Mouse (Mus musculus) hematopoietic stem cell, adult 5-6 weeks (primary cell): ENCODE measurements around the gene Clstn3. TPM values are rescaled to one million over a fixed set of nuclear protein-coding genes. Genes with fewer than 3 reads are reported as not detected.
A peak's percentile ranks its signal among the peaks of the same experiment; 100 is the strongest.
"Not testable (repeated sequence)": the region's sequence is repeated elsewhere in the genome, so short reads cannot be mapped to it uniquely, and the experiment has no call there.

ENCODE experiments used
- ATAC-seq, 2 experiments: fragments of 125-278 bp in 1 of 2; replicated peaks in 1 of 2; 2 replicates each; pipeline ENCODE4 v1.8.0; 2016 to 2017; ENCODE audit warnings: inconsistent platforms in 2 of 2, mild to moderate bottlenecking in 2 of 2, moderate number of reproducible peaks in 2 of 2, low read depth in 1 of 2, moderate TSS enrichment in 1 of 2; ENCODE audit not compliant: low FRiP score in 2 of 2, poor library complexity in 2 of 2, severe bottlenecking in 2 of 2, insufficient read depth in 1 of 2, low TSS enrichment in 1 of 2
- total RNA-seq: library from RNA; stranded (forward); fragments of 172-1452, 232-1000 nt; gene quantifications from 2 replicates; pipeline ENCODE4 v1.2.3, GENCODE M21; 2017

Clstn3 gene
- total RNA-seq, 1 experiment from 2014 or later: 23.8 TPM

- no peak for ATAC-seq
Observed at GRCm38 (mm10) chr6:124430784-124431495, 33.7 kb downstream of the Clstn3 start.

- no peak for ATAC-seq
Observed at GRCm38 (mm10) chr6:124430379-124430778, 34.2 kb downstream of the Clstn3 start.

GRCm38 (mm10) chr6:124427791-124428576 is 36.6 kb downstream of the Clstn3 start:
- no peak for ATAC-seq

GRCm38 (mm10) chr6:124427289-124427688 is 37.3 kb downstream of the Clstn3 start:
- no peak for ATAC-seq

GRCm38 (mm10) chr6:124426604-124427003 is 38.0 kb downstream of the Clstn3 start:
- no peak for ATAC-seq

- peak in 1 of 2 experiments; percentile 18; a peak in 1 of 4 replicates for ATAC-seq
Observed at GRCm38 (mm10) chr6:124425523-124425922, 39.1 kb downstream of the Clstn3 start.

- not testable (repeated sequence) for ATAC-seq
Observed at GRCm38 (mm10) chr6:124425042-124425441, 39.6 kb downstream of the Clstn3 start.

- peak in 1 of 2 experiments; percentile 18; a peak in 1 of 4 replicates for ATAC-seq
Observed at GRCm38 (mm10) chr6:124424068-124424498, 40.5 kb downstream of the Clstn3 start.

- ATAC-seq: no peak
Observed at GRCm38 (mm10) chr6:124418686-124419085, 45.9 kb downstream of the Clstn3 start.

GRCm38 (mm10) chr6:124415347-124416088 is 49.1 kb downstream of the Clstn3 start:
- ATAC-seq: peak; percentile 86 to 87

GRCm38 (mm10) chr6:124414927-124415325 is 49.7 kb downstream of the Clstn3 start, which contains the start of gene Pex5:
Gene Pex5 (minus strand): TSS chr6:124415067.
- peak; percentile 83 to 86 for ATAC-seq

- peak; percentile 16 to 33 for ATAC-seq
Observed at GRCm38 (mm10) chr6:124414150-124414926, 50.3 kb downstream of the Clstn3 start.

GRCm38 (mm10) chr6:124413770-124414149 is 50.8 kb downstream of the Clstn3 start:
- no peak for ATAC-seq

GRCm38 (mm10) chr6:124408355-124408754 is 56.2 kb downstream of the Clstn3 start:
- ATAC-seq: no peak

GRCm38 (mm10) chr6:124407180-124407579 is 57.4 kb downstream of the Clstn3 start:
- ATAC-seq: peak in 1 of 2 experiments; percentile 50; a peak in 1 of 4 replicates

- no peak for ATAC-seq
Observed at GRCm38 (mm10) chr6:124406326-124406725, 58.3 kb downstream of the Clstn3 start.

GRCm38 (mm10) chr6:124399738-124400137 is 64.9 kb downstream of the Clstn3 start:
- no peak for ATAC-seq
